Mouse (Mus musculus): ENCODE data around the gene Golph3. TPM values are rescaled to one million over a fixed set of nuclear protein-coding genes. Genes with fewer than 3 reads are reported as not detected.

Gene Golph3
- polyA plus RNA-seq, 1 experiment: 42.3 TPM

DNA sequence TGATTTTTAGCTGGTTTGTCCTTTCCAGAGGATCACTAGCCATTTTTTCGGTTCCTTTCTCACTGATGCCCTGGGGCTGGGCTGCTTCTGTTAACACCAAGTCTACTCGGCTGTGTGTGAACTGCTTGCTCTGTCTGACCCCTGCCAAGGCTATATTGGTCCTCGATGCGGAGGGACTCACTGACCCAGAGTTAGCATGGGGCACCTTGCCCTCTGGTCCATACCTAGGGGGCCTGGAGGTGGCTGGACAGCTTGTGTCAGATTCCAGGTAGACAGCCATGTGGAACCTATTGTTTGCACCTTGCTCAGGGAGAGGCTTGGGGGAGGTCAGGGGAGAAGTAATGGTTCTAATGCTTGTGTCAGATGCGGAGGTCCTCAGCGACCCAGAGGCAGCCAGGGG is 52.7 kb downstream of the Golph3 start:
- Histone ChIP-seq H3K27me3 (ENCODE audit: control insufficient read depth, insufficient read depth, insufficient read length) (peaks cover 9% of the 10 kb centered on the region), H3K36me3 (ENCODE audit: control insufficient read depth, insufficient read depth) (no peaks in the 10 kb centered on the region), H3K4me3 (ENCODE audit: insufficient read depth, poor library complexity, severe bottlenecking) (no peak overlapping the region), H3ac (ENCODE audit: control insufficient read depth, insufficient read length, low read depth) (no peak overlapping the region), H3K79me2 (ENCODE audit: control insufficient read depth, insufficient read depth) (no peaks in the 10 kb centered on the region), H3K79me3 (ENCODE audit: low read depth) (no peaks in the 10 kb centered on the region)
- no peak for TF ChIP-seq USF1 (IDR thresholded peaks at IDR 0.05; ENCODE audit: low read depth)
- no peak for TF ChIP-seq MAX (IDR thresholded peaks at IDR 0.05)

DNA sequence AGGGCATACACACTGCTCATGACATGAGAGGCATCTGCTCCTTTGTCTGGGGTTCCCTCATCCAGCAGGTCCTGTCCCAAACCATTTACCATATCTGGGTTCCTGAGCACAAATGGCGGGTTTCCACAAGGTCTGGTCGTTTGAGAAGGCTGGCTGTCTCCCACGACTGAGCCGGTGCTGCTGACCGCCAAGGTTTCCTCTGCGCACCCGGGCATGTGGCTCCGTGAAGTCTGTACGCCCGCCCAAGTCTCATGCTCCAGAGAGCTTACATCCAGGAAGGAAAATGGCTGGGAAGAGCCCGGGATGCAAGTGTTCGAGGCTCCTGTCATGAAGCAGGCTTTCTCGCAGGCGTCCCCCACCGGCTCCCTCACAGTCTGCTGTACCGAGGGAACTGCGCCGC is 53.7 kb downstream of the Golph3 start:
- Histone ChIP-seq H3K79me3 (ENCODE audit: low read depth) (no peaks in the 10 kb centered on the region), H3ac (ENCODE audit: control insufficient read depth, insufficient read length, low read depth) (no peak overlapping the region), H3K27me3 (ENCODE audit: control insufficient read depth, insufficient read depth, insufficient read length) (peaks cover 9% of the 10 kb centered on the region), H3K79me2 (ENCODE audit: control insufficient read depth, insufficient read depth) (no peaks in the 10 kb centered on the region), H3K36me3 (ENCODE audit: control insufficient read depth, insufficient read depth) (no peaks in the 10 kb centered on the region), H3K4me3 (ENCODE audit: insufficient read depth, poor library complexity, severe bottlenecking) (no peak overlapping the region)
- no peak for TF ChIP-seq MAX (IDR thresholded peaks at IDR 0.05)
- TF ChIP-seq CTCF (IDR thresholded peaks at IDR 0.05; ENCODE audit: control insufficient read depth, insufficient read depth, insufficient read length): no peak
- no peak for TF ChIP-seq USF1 (IDR thresholded peaks at IDR 0.05; ENCODE audit: low read depth)
- no peak for TF ChIP-seq MYOD1 (IDR thresholded peaks at IDR 0.05; ENCODE audit: control insufficient read depth, insufficient read length, low read depth)
- no peak for TF ChIP-seq MYOG (IDR thresholded peaks at IDR 0.05; ENCODE audit: control insufficient read depth, extremely low read depth, insufficient read length)
- TF ChIP-seq CEBPB (IDR thresholded peaks at IDR 0.05; ENCODE audit: low read depth): no peak
- no peak for TF ChIP-seq FOSL1 (IDR thresholded peaks at IDR 0.05; ENCODE audit: insufficient read depth, low read length, poor library complexity, severe bottlenecking)

DNA sequence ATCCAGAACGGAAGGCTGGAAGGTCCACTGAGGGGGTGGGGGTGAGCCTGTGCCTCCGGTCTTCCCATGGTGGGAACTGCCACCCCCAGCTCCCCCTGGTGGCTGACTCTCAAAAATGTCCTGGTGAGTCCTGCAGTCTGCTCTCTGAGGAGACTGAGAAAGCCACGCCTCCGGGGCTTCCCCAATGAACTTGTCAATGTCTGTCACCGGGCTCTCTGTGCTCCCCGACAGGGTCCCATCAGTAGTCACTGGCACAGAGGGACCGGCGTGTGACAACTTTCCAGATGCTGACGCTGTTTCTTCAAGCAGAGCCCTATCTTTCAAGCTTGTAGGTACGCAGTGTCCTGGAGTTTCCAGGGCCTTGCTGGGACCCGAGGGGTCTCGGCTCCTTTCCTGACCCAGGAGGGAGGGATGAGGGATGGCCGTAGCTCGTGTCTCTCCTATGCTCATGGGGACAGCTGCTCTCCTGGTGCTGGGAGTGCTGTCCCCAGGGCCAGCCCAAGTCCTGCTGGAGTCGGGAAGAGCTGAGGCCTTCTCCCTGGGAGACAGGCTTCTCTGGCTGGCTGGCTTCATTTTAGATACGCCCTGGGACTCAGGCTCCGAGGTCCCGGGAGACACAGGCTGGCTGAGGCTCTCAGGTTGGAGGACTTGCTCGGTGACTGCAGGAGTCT is 54.5 kb downstream of the Golph3 start:
- H3K4me3 ChIP-seq (ENCODE audit: insufficient read depth, poor library complexity, severe bottlenecking): no peak overlapping the region
- no peaks in the 10 kb centered on the region for H3K79me3 ChIP-seq (ENCODE audit: low read depth)
- H3ac ChIP-seq (ENCODE audit: control insufficient read depth, insufficient read length, low read depth): no peak overlapping the region
- peak; percentile 3 for TF ChIP-seq CTCF (IDR thresholded peaks at IDR 0.05; ENCODE audit: control insufficient read depth, insufficient read depth, insufficient read length)
- TF ChIP-seq MYOD1 (IDR thresholded peaks at IDR 0.05; ENCODE audit: control insufficient read depth, insufficient read length, low read depth): no peak
- peaks cover 9% of the 10 kb centered on the region for H3K27me3 ChIP-seq (ENCODE audit: control insufficient read depth, insufficient read depth, insufficient read length)
- H3K79me2 ChIP-seq (ENCODE audit: control insufficient read depth, insufficient read depth): no peaks in the 10 kb centered on the region
- no peaks in the 10 kb centered on the region for H3K36me3 ChIP-seq (ENCODE audit: control insufficient read depth, insufficient read depth)

DNA sequence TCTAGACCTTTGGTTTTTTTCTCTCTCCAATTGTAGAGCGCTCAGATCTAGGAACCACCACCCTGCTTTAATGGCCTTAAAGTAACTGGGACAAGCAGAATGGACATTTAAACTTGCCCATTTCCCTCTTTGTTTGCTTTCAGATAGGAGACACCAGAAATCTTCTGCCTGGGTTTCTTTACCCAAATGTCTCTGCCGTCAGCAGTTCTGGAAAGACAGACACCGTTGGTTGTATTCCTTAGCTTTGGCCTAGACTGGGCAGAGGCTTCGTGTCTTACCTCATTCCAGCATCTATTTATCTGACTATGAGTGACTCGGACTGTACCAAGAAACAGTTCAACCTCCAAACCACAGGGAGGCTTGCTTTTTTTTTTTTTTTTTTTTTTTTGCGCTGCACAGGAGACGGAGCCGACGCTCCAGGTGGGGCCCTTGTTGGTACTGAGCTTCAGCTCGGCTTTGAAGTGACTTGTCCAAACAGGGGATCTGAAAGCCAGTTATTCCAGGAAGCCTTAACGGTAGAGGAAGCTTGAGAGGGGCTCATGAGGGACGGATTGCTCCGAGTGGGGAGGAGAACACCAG is 55.3 kb downstream of the Golph3 start:
- Histone ChIP-seq H3K4me3 (ENCODE audit: insufficient read depth, poor library complexity, severe bottlenecking) (no peak overlapping the region), H3K79me2 (ENCODE audit: control insufficient read depth, insufficient read depth) (no peaks in the 10 kb centered on the region), H3K36me3 (ENCODE audit: control insufficient read depth, insufficient read depth) (no peaks in the 10 kb centered on the region), H3K79me3 (ENCODE audit: low read depth) (no peaks in the 10 kb centered on the region), H3K27me3 (ENCODE audit: control insufficient read depth, insufficient read depth, insufficient read length) (peaks cover 9% of the 10 kb centered on the region), H3ac (ENCODE audit: control insufficient read depth, insufficient read length, low read depth) (no peak overlapping the region)
- TF ChIP-seq CEBPB (IDR thresholded peaks at IDR 0.05; ENCODE audit: low read depth): no peak
- TF ChIP-seq MYOD1 (IDR thresholded peaks at IDR 0.05; ENCODE audit: control insufficient read depth, insufficient read length, low read depth): no peak
- no peak for TF ChIP-seq CTCF (IDR thresholded peaks at IDR 0.05; ENCODE audit: control insufficient read depth, insufficient read depth, insufficient read length)
- TF ChIP-seq FOSL1 (IDR thresholded peaks at IDR 0.05; ENCODE audit: insufficient read depth, low read length, poor library complexity, severe bottlenecking): no peak
- no peak for TF ChIP-seq MAX (IDR thresholded peaks at IDR 0.05)
- no peak for TF ChIP-seq MYOG (IDR thresholded peaks at IDR 0.05; ENCODE audit: control insufficient read depth, extremely low read depth, insufficient read length)
- no peak for TF ChIP-seq USF1 (IDR thresholded peaks at IDR 0.05; ENCODE audit: low read depth)

DNA sequence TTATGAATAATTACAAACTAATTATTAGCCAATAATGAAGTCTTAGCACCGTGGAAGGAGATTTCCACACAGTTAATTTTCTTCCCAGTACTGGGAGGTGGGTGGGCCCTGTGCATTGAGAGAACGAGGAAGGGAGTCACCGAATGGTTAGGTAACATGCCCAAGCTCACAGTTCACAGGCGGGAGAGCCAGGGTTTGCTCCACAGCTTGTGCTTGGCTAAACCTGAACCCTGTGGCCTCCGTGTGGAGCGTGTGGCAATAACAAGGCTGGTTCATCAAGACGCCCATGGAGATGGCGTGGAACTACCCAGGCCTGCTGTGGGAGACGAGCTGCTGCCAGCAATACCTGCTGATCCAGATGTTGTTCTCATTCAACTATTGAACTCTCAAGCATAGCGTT is 56.5 kb downstream of the Golph3 start:
- Histone ChIP-seq H3ac (ENCODE audit: control insufficient read depth, insufficient read length, low read depth) (no peak overlapping the region), H3K27me3 (ENCODE audit: control insufficient read depth, insufficient read depth, insufficient read length) (peaks cover 7% of the 10 kb centered on the region), H3K79me3 (ENCODE audit: low read depth) (no peaks in the 10 kb centered on the region), H3K36me3 (ENCODE audit: control insufficient read depth, insufficient read depth) (no peaks in the 10 kb centered on the region), H3K4me3 (ENCODE audit: insufficient read depth, poor library complexity, severe bottlenecking) (no peak overlapping the region), H3K79me2 (ENCODE audit: control insufficient read depth, insufficient read depth) (no peaks in the 10 kb centered on the region)
- no peak for TF ChIP-seq FOSL1 (IDR thresholded peaks at IDR 0.05; ENCODE audit: insufficient read depth, low read length, poor library complexity, severe bottlenecking)

DNA sequence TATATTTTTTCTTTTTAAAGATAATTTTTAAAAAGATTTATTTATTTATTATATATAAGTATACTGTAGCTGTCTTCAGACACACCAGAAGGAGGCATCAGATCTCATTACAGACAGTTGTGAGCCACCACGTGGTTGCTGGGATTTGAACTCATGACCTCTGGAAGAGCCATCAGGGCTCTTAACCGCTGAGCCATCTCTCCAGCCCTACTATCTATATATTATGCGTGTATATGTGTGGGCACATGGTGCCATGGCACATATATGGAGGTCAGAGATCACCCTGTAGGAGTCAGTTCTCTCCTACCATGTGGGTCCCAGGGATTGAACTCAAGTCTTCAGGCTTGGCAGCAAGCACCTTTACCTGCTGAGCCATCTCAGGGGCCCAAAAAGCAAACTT is 58.8 kb downstream of the Golph3 start:
- H3K79me3 ChIP-seq (ENCODE audit: low read depth): no peaks in the 10 kb centered on the region
- H3K27me3 ChIP-seq (ENCODE audit: control insufficient read depth, insufficient read depth, insufficient read length): no peaks in the 10 kb centered on the region
- no peaks in the 10 kb centered on the region for H3K79me2 ChIP-seq (ENCODE audit: control insufficient read depth, insufficient read depth)
- no peak overlapping the region for H3K4me3 ChIP-seq (ENCODE audit: insufficient read depth, poor library complexity, severe bottlenecking)
- no peaks in the 10 kb centered on the region for H3K36me3 ChIP-seq (ENCODE audit: control insufficient read depth, insufficient read depth)
- H3ac ChIP-seq (ENCODE audit: control insufficient read depth, insufficient read length, low read depth): no peak overlapping the region
- no peak for TF ChIP-seq USF1 (IDR thresholded peaks at IDR 0.05; ENCODE audit: low read depth)
- TF ChIP-seq FOSL1 (IDR thresholded peaks at IDR 0.05; ENCODE audit: insufficient read depth, low read length, poor library complexity, severe bottlenecking): no peak
- TF ChIP-seq CTCF (IDR thresholded peaks at IDR 0.05; ENCODE audit: control insufficient read depth, insufficient read depth, insufficient read length): no peak
- no peak for TF ChIP-seq CEBPB (IDR thresholded peaks at IDR 0.05; ENCODE audit: low read depth)
- no peak for TF ChIP-seq MYOD1 (IDR thresholded peaks at IDR 0.05; ENCODE audit: control insufficient read depth, insufficient read length, low read depth)
- no peak for TF ChIP-seq MAX (IDR thresholded peaks at IDR 0.05)
- no peak for TF ChIP-seq MYOG (IDR thresholded peaks at IDR 0.05; ENCODE audit: control insufficient read depth, extremely low read depth, insufficient read length)
